Mouse (Mus musculus): ENCODE results near the gene Speg. TPM values are rescaled to one million over a fixed set of nuclear protein-coding genes. Genes with fewer than 3 reads are reported as not detected.

Speg gene
- polyA plus RNA-seq, 1 experiment from 2014 or later, result 33.5 TPM

- peaks cover 26% of the 10 kb centered on the region for H3K4me1 ChIP-seq (ENCODE audit: control insufficient read depth, insufficient read depth, low read length)
- 19% methylated on average over 15 of the region's 15 CpGs for WGBS
- no peak overlapping the region for H3K4me3 ChIP-seq (ENCODE audit: low read length)
- ATAC-seq, result peak; percentile 19; the same call in 1 of the 2 replicates
- H3K27me3 ChIP-seq (replicated peaks; ENCODE audit: control insufficient read depth, insufficient read depth, low read length), result no peaks in the 10 kb centered on the region
- no peak overlapping the region; the same call in 1 of the 2 replicates for H3K9ac ChIP-seq (ENCODE audit: low read depth, low read length)
- no peaks in the 10 kb centered on the region for H3K36me3 ChIP-seq (ENCODE audit: control insufficient read depth, insufficient read depth, low read length)
- no peak overlapping the region for H3K4me2 ChIP-seq (ENCODE audit: low read depth, low read length)
- no peaks in the 10 kb centered on the region for H3K9me3 ChIP-seq (ENCODE audit: control insufficient read depth, low read length)
- peak overlapping the region; percentile 39 for H3K27ac ChIP-seq (ENCODE audit: low read length)
Observed at GRCm38 (mm10) chr1:75344291-75345035, 30.6 kb upstream of the Speg start.

- Histone ChIP-seq H3K9ac (ENCODE audit: low read depth, low read length) (no peak overlapping the region; the same call in 1 of the 2 replicates), H3K4me2 (ENCODE audit: low read depth, low read length) (no peak overlapping the region), H3K27ac (ENCODE audit: low read length) (peak overlapping the region; percentile 35), H3K27me3 (replicated peaks; ENCODE audit: control insufficient read depth, insufficient read depth, low read length) (no peaks in the 10 kb centered on the region), H3K4me1 (ENCODE audit: control insufficient read depth, insufficient read depth, low read length) (peaks cover 22% of the 10 kb centered on the region), H3K4me3 (ENCODE audit: low read length) (no peak overlapping the region), H3K9me3 (ENCODE audit: control insufficient read depth, low read length) (no peaks in the 10 kb centered on the region), H3K36me3 (ENCODE audit: control insufficient read depth, insufficient read depth, low read length) (no peaks in the 10 kb centered on the region)
- 49% methylated on average over 20 of the region's 20 CpGs for whole genome bisulfite sequencing
- ATAC-seq, result no peak
Observed at GRCm38 (mm10) chr1:75345036-75345935, 29.8 kb upstream of the Speg start.

- ATAC-seq, result no peak
- Histone ChIP-seq H3K36me3 (ENCODE audit: control insufficient read depth, insufficient read depth, low read length) (no peaks in the 10 kb centered on the region), H3K9ac (ENCODE audit: low read depth, low read length) (0 out of 2 replicates have a peak overlapping the region, but pooled peaks have one; percentile 3), H3K4me2 (ENCODE audit: low read depth, low read length) (no peak overlapping the region), H3K4me1 (ENCODE audit: control insufficient read depth, insufficient read depth, low read length) (peaks cover 22% of the 10 kb centered on the region), H3K4me3 (ENCODE audit: low read length) (no peak overlapping the region), H3K9me3 (ENCODE audit: control insufficient read depth, low read length) (no peaks in the 10 kb centered on the region), H3K27ac (ENCODE audit: low read length) (peak overlapping the region; percentile 49; the same call in 1 of the 2 replicates), H3K27me3 (replicated peaks; ENCODE audit: control insufficient read depth, insufficient read depth, low read length) (no peaks in the 10 kb centered on the region)
- 60% methylated on average over 5 of the region's 5 CpGs for WGBS
Observed at GRCm38 (mm10) chr1:75347279-75347678, 27.8 kb upstream of the Speg start.

GRCm38 (mm10) chr1:75349275-75349674 is 25.8 kb upstream of the Speg start:
- no peaks in the 10 kb centered on the region for H3K9me3 ChIP-seq (ENCODE audit: control insufficient read depth, low read length)
- no peaks in the 10 kb centered on the region for H3K36me3 ChIP-seq (ENCODE audit: control insufficient read depth, insufficient read depth, low read length)
- no peaks in the 10 kb centered on the region for H3K27me3 ChIP-seq (replicated peaks; ENCODE audit: control insufficient read depth, insufficient read depth, low read length)
- peaks cover 15% of the 10 kb centered on the region for H3K4me1 ChIP-seq (ENCODE audit: control insufficient read depth, insufficient read depth, low read length)
- H3K4me2 ChIP-seq (ENCODE audit: low read depth, low read length), result no peak overlapping the region
- peak; percentile 50 for ATAC-seq
- 48% methylated on average over 5 of the region's 5 CpGs for WGBS
- peak overlapping the region; percentile 50; the same call in 1 of the 2 replicates for H3K27ac ChIP-seq (ENCODE audit: low read length)
- peak overlapping the region; percentile 30; the same call in 1 of the 2 replicates for H3K9ac ChIP-seq (ENCODE audit: low read depth, low read length)
- no peak overlapping the region for H3K4me3 ChIP-seq (ENCODE audit: low read length)

GRCm38 (mm10) chr1:75357261-75357660 is 17.8 kb upstream of the Speg start:
- Histone ChIP-seq H3K9me3 (ENCODE audit: control insufficient read depth, low read length) (no peaks in the 10 kb centered on the region), H3K9ac (ENCODE audit: low read depth, low read length) (no peak overlapping the region), H3K36me3 (ENCODE audit: control insufficient read depth, insufficient read depth, low read length) (no peaks in the 10 kb centered on the region), H3K4me3 (ENCODE audit: low read length) (no peak overlapping the region), H3K4me1 (ENCODE audit: control insufficient read depth, insufficient read depth, low read length) (peaks cover 12% of the 10 kb centered on the region; the same call in 1 of the 2 replicates), H3K27me3 (replicated peaks; ENCODE audit: control insufficient read depth, insufficient read depth, low read length) (peaks cover 18% of the 10 kb centered on the region; the same call in 1 of the 2 replicates), H3K4me2 (ENCODE audit: low read depth, low read length) (no peak overlapping the region), H3K27ac (ENCODE audit: low read length) (no peak overlapping the region)
- no peak for ATAC-seq
- 73% methylated on average over 7 of the region's 7 CpGs for WGBS

GRCm38 (mm10) chr1:75358009-75358408 is 17.1 kb upstream of the Speg start:
- Histone ChIP-seq H3K36me3 (ENCODE audit: control insufficient read depth, insufficient read depth, low read length) (no peaks in the 10 kb centered on the region), H3K4me2 (ENCODE audit: low read depth, low read length) (no peak overlapping the region), H3K9me3 (ENCODE audit: control insufficient read depth, low read length) (no peaks in the 10 kb centered on the region), H3K4me3 (ENCODE audit: low read length) (no peak overlapping the region), H3K27me3 (replicated peaks; ENCODE audit: control insufficient read depth, insufficient read depth, low read length) (peaks cover 18% of the 10 kb centered on the region; the same call in 1 of the 2 replicates), H3K9ac (ENCODE audit: low read depth, low read length) (no peak overlapping the region), H3K27ac (ENCODE audit: low read length) (no peak overlapping the region), H3K4me1 (ENCODE audit: control insufficient read depth, insufficient read depth, low read length) (peaks cover 12% of the 10 kb centered on the region; the same call in 1 of the 2 replicates)
- 90% methylated on average over 4 of the region's 4 CpGs for WGBS
- ATAC-seq, result no peak

- H3K27ac ChIP-seq (ENCODE audit: low read length), result peak overlapping the region; percentile 59
- no peak overlapping the region for H3K4me3 ChIP-seq (ENCODE audit: low read length)
- H3K36me3 ChIP-seq (ENCODE audit: control insufficient read depth, insufficient read depth, low read length), result no peaks in the 10 kb centered on the region
- no peak for ATAC-seq
- WGBS, result 70% methylated on average over 13 of the region's 13 CpGs
- H3K4me1 ChIP-seq (ENCODE audit: control insufficient read depth, insufficient read depth, low read length), result peaks cover 12% of the 10 kb centered on the region; the same call in 1 of the 2 replicates
- peaks cover 18% of the 10 kb centered on the region; the same call in 1 of the 2 replicates for H3K27me3 ChIP-seq (replicated peaks; ENCODE audit: control insufficient read depth, insufficient read depth, low read length)
- H3K9me3 ChIP-seq (ENCODE audit: control insufficient read depth, low read length), result no peaks in the 10 kb centered on the region
- no peak overlapping the region for H3K4me2 ChIP-seq (ENCODE audit: low read depth, low read length)
- H3K9ac ChIP-seq (ENCODE audit: low read depth, low read length), result no peak overlapping the region
Observed at GRCm38 (mm10) chr1:75359346-75359745, 15.8 kb upstream of the Speg start.

- H3K4me1 ChIP-seq (ENCODE audit: control insufficient read depth, insufficient read depth, low read length), result peaks cover 12% of the 10 kb centered on the region; the same call in 1 of the 2 replicates
- no peaks in the 10 kb centered on the region for H3K9me3 ChIP-seq (ENCODE audit: control insufficient read depth, low read length)
- H3K4me3 ChIP-seq (ENCODE audit: low read length), result peak within 1 kb of the TSS; percentile 54
- peak; percentile 70 for ATAC-seq
- H3K36me3 ChIP-seq (ENCODE audit: control insufficient read depth, insufficient read depth, low read length), result no peaks in the 10 kb centered on the region
- peak within 1 kb of the TSS; percentile 85 for H3K4me2 ChIP-seq (ENCODE audit: low read depth, low read length)
- peak within 1 kb of the TSS; percentile 78 for H3K27ac ChIP-seq (ENCODE audit: low read length)
- peaks cover 18% of the 10 kb centered on the region; the same call in 1 of the 2 replicates for H3K27me3 ChIP-seq (replicated peaks; ENCODE audit: control insufficient read depth, insufficient read depth, low read length)
- H3K9ac ChIP-seq (ENCODE audit: low read depth, low read length), result peak within 1 kb of the TSS; percentile 73
- WGBS, result 2% methylated on average over 79 of the region's 80 CpGs
Observed at GRCm38 (mm10) chr1:75360112-75361031, 14.7 kb upstream of the Speg start, which contains the start of gene Des. Des (plus strand) TSS chr1:75360329.
